Mouse (Mus musculus): ENCODE data around the gene Rfng.
A peak's percentile ranks its signal among the peaks of the same experiment; 100 is the strongest.

Rfng gene

GRCm38 (mm10) chr11:120825289-120825863 lies 41.4 kb upstream of the Rfng start:
- no peaks in the 10 kb centered on the region for H3K27me3 ChIP-seq (ENCODE audit: insufficient read depth, low read length)
- no peak for TF ChIP-seq CTCF (conservative IDR thresholded peaks at IDR 0.05; ENCODE audit: low read length)
- no peak for TF ChIP-seq NANOG (IDR thresholded peaks at IDR 0.05; ENCODE audit: borderline replicate concordance, low read length)
- no peak for TF ChIP-seq POU5F1 (IDR thresholded peaks at IDR 0.05; ENCODE audit: borderline replicate concordance, low read length)
- H3K4me3 ChIP-seq (replicated peaks; ENCODE audit: low read length) = peak overlapping the region; percentile 96
- H3K4me1 ChIP-seq (replicated peaks; ENCODE audit: low read depth, low read length) = peaks cover 63% of the 10 kb centered on the region
- H3K36me3 ChIP-seq (ENCODE audit: insufficient read depth, low read length) = peaks cover 29% of the 10 kb centered on the region
- no peaks in the 10 kb centered on the region for H3K9me3 ChIP-seq (ENCODE audit: low read length)

- no peaks in the 10 kb centered on the region for H3K9me3 ChIP-seq (ENCODE audit: low read length)
- peak overlapping the region; percentile 96 for H3K4me3 ChIP-seq (replicated peaks; ENCODE audit: low read length)
- H3K36me3 ChIP-seq (ENCODE audit: insufficient read depth, low read length) = peaks cover 34% of the 10 kb centered on the region
- peaks cover 69% of the 10 kb centered on the region for H3K4me1 ChIP-seq (replicated peaks; ENCODE audit: low read depth, low read length)
- no peak for TF ChIP-seq NANOG (IDR thresholded peaks at IDR 0.05; ENCODE audit: borderline replicate concordance, low read length)
- no peak for TF ChIP-seq CTCF (conservative IDR thresholded peaks at IDR 0.05; ENCODE audit: low read length)
- no peak for TF ChIP-seq POU5F1 (IDR thresholded peaks at IDR 0.05; ENCODE audit: borderline replicate concordance, low read length)
- no peaks in the 10 kb centered on the region for H3K27me3 ChIP-seq (ENCODE audit: insufficient read depth, low read length)
Observed at GRCm38 (mm10) chr11:120824787-120825288, 40.8 kb upstream of the Rfng start.

GRCm38 (mm10) chr11:120823956-120824786 lies 40.2 kb upstream of the Rfng start, which contains the start of gene Fasn:
Gene Fasn, minus strand, starts transcription at chr11:120824547.
- Histone ChIP-seq H3K9me3 (ENCODE audit: low read length) (no peaks in the 10 kb centered on the region), H3K4me1 (replicated peaks; ENCODE audit: low read depth, low read length) (peaks cover 76% of the 10 kb centered on the region), H3K4me3 (replicated peaks; ENCODE audit: low read length) (peak within 1 kb of the TSS; percentile 96), H3K36me3 (ENCODE audit: insufficient read depth, low read length) (peaks cover 41% of the 10 kb centered on the region), H3K27me3 (ENCODE audit: insufficient read depth, low read length) (no peaks in the 10 kb centered on the region)
- TF ChIP-seq NANOG (IDR thresholded peaks at IDR 0.05; ENCODE audit: borderline replicate concordance, low read length) (no peak), POU5F1 (IDR thresholded peaks at IDR 0.05; ENCODE audit: borderline replicate concordance, low read length) (no peak), CTCF (conservative IDR thresholded peaks at IDR 0.05; ENCODE audit: low read length) (no peak)

- peak overlapping the region; percentile 96 for H3K4me3 ChIP-seq (replicated peaks; ENCODE audit: low read length)
- H3K27me3 ChIP-seq (ENCODE audit: insufficient read depth, low read length) = no peaks in the 10 kb centered on the region
- peaks cover 47% of the 10 kb centered on the region for H3K36me3 ChIP-seq (ENCODE audit: insufficient read depth, low read length)
- peaks cover 82% of the 10 kb centered on the region for H3K4me1 ChIP-seq (replicated peaks; ENCODE audit: low read depth, low read length)
- H3K9me3 ChIP-seq (ENCODE audit: low read length) = no peaks in the 10 kb centered on the region
- TF ChIP-seq POU5F1 (IDR thresholded peaks at IDR 0.05; ENCODE audit: borderline replicate concordance, low read length) = no peak
Observed at GRCm38 (mm10) chr11:120823551-120823947, 39.5 kb upstream of the Rfng start.

GRCm38 (mm10) chr11:120822831-120823550 lies 39.0 kb upstream of the Rfng start:
- peaks cover 84% of the 10 kb centered on the region for H3K4me1 ChIP-seq (replicated peaks; ENCODE audit: low read depth, low read length)
- no peaks in the 10 kb centered on the region for H3K27me3 ChIP-seq (ENCODE audit: insufficient read depth, low read length)
- TF ChIP-seq CTCF (conservative IDR thresholded peaks at IDR 0.05; ENCODE audit: low read length) (no peak), NANOG (IDR thresholded peaks at IDR 0.05; ENCODE audit: borderline replicate concordance, low read length) (no peak), POU5F1 (IDR thresholded peaks at IDR 0.05; ENCODE audit: borderline replicate concordance, low read length) (no peak)
- no peaks in the 10 kb centered on the region for H3K9me3 ChIP-seq (ENCODE audit: low read length)
- H3K4me3 ChIP-seq (replicated peaks; ENCODE audit: low read length) = peak overlapping the region; percentile 96
- H3K36me3 ChIP-seq (ENCODE audit: insufficient read depth, low read length) = peaks cover 52% of the 10 kb centered on the region

GRCm38 (mm10) chr11:120822321-120822720 lies 38.3 kb upstream of the Rfng start:
- Histone ChIP-seq H3K27me3 (ENCODE audit: insufficient read depth, low read length) (no peaks in the 10 kb centered on the region), H3K36me3 (ENCODE audit: insufficient read depth, low read length) (peaks cover 59% of the 10 kb centered on the region), H3K4me3 (replicated peaks; ENCODE audit: low read length) (peak overlapping the region; percentile 96), H3K4me1 (replicated peaks; ENCODE audit: low read depth, low read length) (peaks cover 79% of the 10 kb centered on the region), H3K9me3 (ENCODE audit: low read length) (no peaks in the 10 kb centered on the region)
- TF ChIP-seq POU5F1 (IDR thresholded peaks at IDR 0.05; ENCODE audit: borderline replicate concordance, low read length) (no peak), CTCF (conservative IDR thresholded peaks at IDR 0.05; ENCODE audit: low read length) (no peak), NANOG (IDR thresholded peaks at IDR 0.05; ENCODE audit: borderline replicate concordance, low read length) (no peak)

GRCm38 (mm10) chr11:120821076-120821922 lies 37.3 kb upstream of the Rfng start:
- Histone ChIP-seq H3K4me3 (replicated peaks; ENCODE audit: low read length) (peak overlapping the region; percentile 96), H3K9me3 (ENCODE audit: low read length) (no peaks in the 10 kb centered on the region), H3K36me3 (ENCODE audit: insufficient read depth, low read length) (peaks cover 69% of the 10 kb centered on the region), H3K27me3 (ENCODE audit: insufficient read depth, low read length) (no peaks in the 10 kb centered on the region), H3K4me1 (replicated peaks; ENCODE audit: low read depth, low read length) (peaks cover 75% of the 10 kb centered on the region)
- TF ChIP-seq NANOG (IDR thresholded peaks at IDR 0.05; ENCODE audit: borderline replicate concordance, low read length) (no peak), CTCF (conservative IDR thresholded peaks at IDR 0.05; ENCODE audit: low read length) (no peak), POU5F1 (IDR thresholded peaks at IDR 0.05; ENCODE audit: borderline replicate concordance, low read length) (no peak)
